Mouse (Mus musculus): ENCODE results near the gene Gm21188. TPM values are rescaled to one million over a fixed set of nuclear protein-coding genes. Genes with fewer than 3 reads are reported as not detected.
"Not testable (repeated sequence)": the region's sequence is repeated elsewhere in the genome, so short reads cannot be mapped to it uniquely, and the experiment has no call there.

Gene Gm21188
- polyA plus RNA-seq, 1 experiment from 2014 or later = not detected

GRCm38 (mm10) chr13:120062903-120063302 lies 10.9 kb upstream of the Gm21188 start:
- H3K9ac ChIP-seq (replicated peaks; ENCODE audit: low read depth, low read length); H3K4me2 ChIP-seq (ENCODE audit: low read length); H3K36me3 ChIP-seq (ENCODE audit: control insufficient read depth, insufficient read depth); H3K4me3 ChIP-seq (replicated peaks; ENCODE audit: low read length); H3K4me1 ChIP-seq (replicated peaks; ENCODE audit: control insufficient read depth, insufficient read depth, low read length); H3K27ac ChIP-seq (ENCODE audit: low read length); ATAC-seq; H3K9me3 ChIP-seq (ENCODE audit: control insufficient read depth, low read length); H3K27me3 ChIP-seq (replicated peaks; ENCODE audit: control insufficient read depth, insufficient read depth, low read length): not testable (repeated sequence)
- WGBS = no CpG with 5 or more reads among the region's 4 CpGs

GRCm38 (mm10) chr13:120048608-120049007 lies 3.4 kb downstream of the Gm21188 start:
- not testable (repeated sequence) for H3K4me2 ChIP-seq (ENCODE audit: low read length); ATAC-seq; H3K9ac ChIP-seq (replicated peaks; ENCODE audit: low read depth, low read length); H3K4me3 ChIP-seq (replicated peaks; ENCODE audit: low read length); H3K4me1 ChIP-seq (replicated peaks; ENCODE audit: control insufficient read depth, insufficient read depth, low read length); H3K27ac ChIP-seq (ENCODE audit: low read length); H3K36me3 ChIP-seq (ENCODE audit: control insufficient read depth, insufficient read depth); H3K9me3 ChIP-seq (ENCODE audit: control insufficient read depth, low read length); H3K27me3 ChIP-seq (replicated peaks; ENCODE audit: control insufficient read depth, insufficient read depth, low read length)
- WGBS = no CpG with 5 or more reads among the region's 5 CpGs

- ATAC-seq = not testable (repeated sequence)
Measured at GRCm38 (mm10) chr13:120048186-120048585, 3.8 kb downstream of the Gm21188 start.

GRCm38 (mm10) chr13:120046422-120047209 lies 5.4 kb downstream of the Gm21188 start:
- H3K4me2 ChIP-seq (ENCODE audit: low read length); H3K4me3 ChIP-seq (replicated peaks; ENCODE audit: low read length); H3K4me1 ChIP-seq (replicated peaks; ENCODE audit: control insufficient read depth, insufficient read depth, low read length); H3K9me3 ChIP-seq (ENCODE audit: control insufficient read depth, low read length); ATAC-seq; H3K9ac ChIP-seq (replicated peaks; ENCODE audit: low read depth, low read length); H3K27ac ChIP-seq (ENCODE audit: low read length); H3K27me3 ChIP-seq (replicated peaks; ENCODE audit: control insufficient read depth, insufficient read depth, low read length); H3K36me3 ChIP-seq (ENCODE audit: control insufficient read depth, insufficient read depth): not testable (repeated sequence)
- WGBS = 2% methylated on average over 17 of the region's 40 CpGs

More at GRCm38 (mm10) chr13:120048186-120048585, 3.8 kb downstream of the Gm21188 start:
- no CpG with 5 or more reads among the region's 2 CpGs for WGBS
- H3K9ac ChIP-seq (replicated peaks; ENCODE audit: low read depth, low read length); H3K4me3 ChIP-seq (replicated peaks; ENCODE audit: low read length); H3K9me3 ChIP-seq (ENCODE audit: control insufficient read depth, low read length); H3K4me2 ChIP-seq (ENCODE audit: low read length); H3K27me3 ChIP-seq (replicated peaks; ENCODE audit: control insufficient read depth, insufficient read depth, low read length); H3K36me3 ChIP-seq (ENCODE audit: control insufficient read depth, insufficient read depth); H3K4me1 ChIP-seq (replicated peaks; ENCODE audit: control insufficient read depth, insufficient read depth, low read length); H3K27ac ChIP-seq (ENCODE audit: low read length): not testable (repeated sequence)

GRCm38 (mm10) chr13:120041145-120041544 lies 10.8 kb downstream of the Gm21188 start:
- WGBS = no CpG with 5 or more reads among the region's 1 CpGs
- not testable (repeated sequence) for H3K9me3 ChIP-seq (ENCODE audit: control insufficient read depth, low read length)

GRCm38 (mm10) chr13:120037881-120038280 lies 14.1 kb downstream of the Gm21188 start:
- H3K27ac ChIP-seq (ENCODE audit: low read length); H3K4me3 ChIP-seq (replicated peaks; ENCODE audit: low read length): not testable (repeated sequence)
- 6% methylated on average over 6 of the region's 6 CpGs for WGBS

More at GRCm38 (mm10) chr13:120041145-120041544, 10.8 kb downstream of the Gm21188 start:
- not testable (repeated sequence) for H3K4me3 ChIP-seq (replicated peaks; ENCODE audit: low read length); H3K4me2 ChIP-seq (ENCODE audit: low read length); H3K27me3 ChIP-seq (replicated peaks; ENCODE audit: control insufficient read depth, insufficient read depth, low read length); H3K36me3 ChIP-seq (ENCODE audit: control insufficient read depth, insufficient read depth); H3K27ac ChIP-seq (ENCODE audit: low read length); ATAC-seq; H3K9ac ChIP-seq (replicated peaks; ENCODE audit: low read depth, low read length); H3K4me1 ChIP-seq (replicated peaks; ENCODE audit: control insufficient read depth, insufficient read depth, low read length)

GRCm38 (mm10) chr13:120036577-120037115 lies 15.3 kb downstream of the Gm21188 start:
- H3K9me3 ChIP-seq (ENCODE audit: control insufficient read depth, low read length); H3K36me3 ChIP-seq (ENCODE audit: control insufficient read depth, insufficient read depth); H3K4me3 ChIP-seq (replicated peaks; ENCODE audit: low read length); H3K27me3 ChIP-seq (replicated peaks; ENCODE audit: control insufficient read depth, insufficient read depth, low read length); H3K9ac ChIP-seq (replicated peaks; ENCODE audit: low read depth, low read length); ATAC-seq; H3K4me2 ChIP-seq (ENCODE audit: low read length); H3K27ac ChIP-seq (ENCODE audit: low read length); H3K4me1 ChIP-seq (replicated peaks; ENCODE audit: control insufficient read depth, insufficient read depth, low read length): not testable (repeated sequence)
- under 1% methylated on average over 23 of the region's 25 CpGs for WGBS

More at GRCm38 (mm10) chr13:120037881-120038280, 14.1 kb downstream of the Gm21188 start:
- not testable (repeated sequence) for H3K9ac ChIP-seq (replicated peaks; ENCODE audit: low read depth, low read length); H3K4me2 ChIP-seq (ENCODE audit: low read length); H3K4me1 ChIP-seq (replicated peaks; ENCODE audit: control insufficient read depth, insufficient read depth, low read length); ATAC-seq; H3K9me3 ChIP-seq (ENCODE audit: control insufficient read depth, low read length); H3K27me3 ChIP-seq (replicated peaks; ENCODE audit: control insufficient read depth, insufficient read depth, low read length); H3K36me3 ChIP-seq (ENCODE audit: control insufficient read depth, insufficient read depth)

- H3K36me3 ChIP-seq (ENCODE audit: control insufficient read depth, insufficient read depth); H3K9ac ChIP-seq (replicated peaks; ENCODE audit: low read depth, low read length); ATAC-seq; H3K9me3 ChIP-seq (ENCODE audit: control insufficient read depth, low read length); H3K4me1 ChIP-seq (replicated peaks; ENCODE audit: control insufficient read depth, insufficient read depth, low read length); H3K27me3 ChIP-seq (replicated peaks; ENCODE audit: control insufficient read depth, insufficient read depth, low read length); H3K4me2 ChIP-seq (ENCODE audit: low read length); H3K27ac ChIP-seq (ENCODE audit: low read length); H3K4me3 ChIP-seq (replicated peaks; ENCODE audit: low read length): not testable (repeated sequence)
- 9% methylated on average over 10 of the region's 18 CpGs for WGBS
Measured at GRCm38 (mm10) chr13:120035151-120035550, 16.8 kb downstream of the Gm21188 start.

GRCm38 (mm10) chr13:120034637-120035036 lies 17.4 kb downstream of the Gm21188 start:
- H3K4me2 ChIP-seq (ENCODE audit: low read length); H3K4me3 ChIP-seq (replicated peaks; ENCODE audit: low read length); H3K9me3 ChIP-seq (ENCODE audit: control insufficient read depth, low read length); H3K4me1 ChIP-seq (replicated peaks; ENCODE audit: control insufficient read depth, insufficient read depth, low read length); H3K36me3 ChIP-seq (ENCODE audit: control insufficient read depth, insufficient read depth); H3K9ac ChIP-seq (replicated peaks; ENCODE audit: low read depth, low read length); H3K27me3 ChIP-seq (replicated peaks; ENCODE audit: control insufficient read depth, insufficient read depth, low read length); H3K27ac ChIP-seq (ENCODE audit: low read length): not testable (repeated sequence)
- 0% methylated on average over 3 of the region's 10 CpGs for WGBS
- ATAC-seq = 0 out of 2 replicates have a peak, but pooled peaks have one; percentile 50
